Mouse (Mus musculus): ENCODE data around the gene Sipa1l3. TPM values are rescaled to one million over a fixed set of nuclear protein-coding genes. Genes with fewer than 3 reads are reported as not detected.
A peak's percentile ranks its signal among the peaks of the same experiment; 100 is the strongest.

Sipa1l3 gene
- polyA plus RNA-seq, 1 experiment from 2014 or later: 22.0 TPM

DNA sequence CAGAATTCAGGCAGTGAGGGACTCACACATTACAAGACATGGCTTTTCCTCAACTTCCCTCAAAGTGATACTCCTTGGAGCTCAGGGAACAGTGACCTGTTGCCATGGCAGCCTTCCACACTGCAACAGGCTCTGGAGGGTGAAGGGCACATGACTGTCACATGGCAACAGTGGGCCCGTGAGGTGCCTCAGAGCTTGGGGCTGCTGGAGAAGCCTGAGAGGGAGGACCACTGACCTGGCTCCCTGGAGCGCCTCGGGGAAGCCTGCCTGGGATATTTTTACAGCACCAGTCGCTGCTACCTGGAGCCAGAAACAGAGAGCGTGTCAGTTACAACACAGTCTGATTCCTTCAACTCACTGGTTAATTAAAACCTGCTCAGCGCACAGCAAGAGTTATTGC, 14.8 kb downstream of the Sipa1l3 start:
- no peak for TF ChIP-seq CTCF (IDR thresholded peaks at IDR 0.05; ENCODE audit: low read depth)
- H3K4me1 ChIP-seq (replicated peaks; ENCODE audit: control insufficient read depth, insufficient read depth, low read length): peaks cover 3% of the 10 kb centered on the region; the same call in 1 of the 2 replicates
- no peaks in the 10 kb centered on the region for H3K9me3 ChIP-seq (ENCODE audit: control insufficient read depth)
- ATAC-seq: no peak
- H3K9ac ChIP-seq (ENCODE audit: low read depth, low read length): peak overlapping the region; percentile 46; the same call in 1 of the 2 replicates
- 38% methylated on average over 6 of the region's 6 CpGs for WGBS
- H3K27ac ChIP-seq (ENCODE audit: low read depth, low read length): peak overlapping the region; percentile 95; the same call in 1 of the 2 replicates
- 0 out of 2 replicates have a peak, but pooled peaks cover 3% of the 10 kb centered on the region for H3K36me3 ChIP-seq (ENCODE audit: control insufficient read depth, insufficient read depth)
- H3K4me3 ChIP-seq (ENCODE audit: low read depth, low read length): peak overlapping the region; percentile 34
- H3K4me2 ChIP-seq (replicated peaks; ENCODE audit: low read depth): peak overlapping the region; percentile 69
- H3K27me3 ChIP-seq (replicated peaks; ENCODE audit: control insufficient read depth, insufficient read depth, low read length): no peaks in the 10 kb centered on the region

DNA sequence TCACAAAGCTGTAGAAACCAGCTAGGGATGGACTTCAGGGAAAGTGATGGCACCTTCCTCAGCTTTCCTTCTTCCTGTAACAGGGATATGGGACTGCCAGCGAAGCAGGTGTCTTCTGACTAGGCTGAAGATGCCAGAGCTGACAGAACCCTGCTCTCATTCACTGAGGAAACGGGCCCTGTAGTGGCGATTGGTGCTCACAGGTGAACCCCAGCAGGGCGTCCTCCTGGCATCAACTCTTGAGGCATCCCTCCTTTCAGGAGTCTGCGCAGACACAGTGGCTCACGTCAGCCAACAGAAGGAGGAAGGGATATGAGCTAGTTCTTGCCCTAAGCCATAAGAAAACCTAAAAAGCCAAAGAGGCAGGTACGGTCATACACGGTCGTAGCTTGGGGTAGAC, 17.2 kb downstream of the Sipa1l3 start:
- Histone ChIP-seq H3K4me1 (replicated peaks; ENCODE audit: control insufficient read depth, insufficient read depth, low read length) (peaks cover 4% of the 10 kb centered on the region; the same call in 1 of the 2 replicates), H3K9ac (ENCODE audit: low read depth, low read length) (no peak overlapping the region), H3K9me3 (ENCODE audit: control insufficient read depth) (no peaks in the 10 kb centered on the region), H3K27ac (ENCODE audit: low read depth, low read length) (no peak overlapping the region), H3K4me2 (replicated peaks; ENCODE audit: low read depth) (no peak overlapping the region), H3K36me3 (ENCODE audit: control insufficient read depth, insufficient read depth) (0 out of 2 replicates have a peak, but pooled peaks cover 9% of the 10 kb centered on the region), H3K27me3 (replicated peaks; ENCODE audit: control insufficient read depth, insufficient read depth, low read length) (no peaks in the 10 kb centered on the region), H3K4me3 (ENCODE audit: low read depth, low read length) (no peak overlapping the region)
- no peak for TF ChIP-seq CTCF (IDR thresholded peaks at IDR 0.05; ENCODE audit: low read depth)
- WGBS: 87% methylated on average over 9 of the region's 9 CpGs
- no peak for ATAC-seq

DNA sequence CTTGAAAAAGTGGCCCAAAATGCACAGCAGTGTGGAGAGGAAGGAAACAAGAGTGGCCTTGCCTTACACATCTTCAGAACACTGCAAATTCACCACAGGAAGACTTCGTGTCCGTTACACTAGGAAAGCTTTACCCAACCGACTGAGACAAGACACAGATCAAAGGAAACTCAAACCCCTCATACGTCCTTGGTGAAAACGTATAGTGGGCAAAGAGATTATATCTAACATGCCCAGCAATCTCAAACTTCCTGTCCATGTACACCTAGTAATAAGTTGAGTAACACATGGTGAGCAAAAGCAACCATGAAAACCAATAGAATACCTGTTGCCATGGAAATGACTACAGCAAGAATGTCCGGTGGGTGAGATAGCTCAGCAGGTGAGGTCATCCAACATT, 19.4 kb downstream of the Sipa1l3 start:
- WGBS: 76% methylated on average over 6 of the region's 6 CpGs
- 0 out of 2 replicates have a peak, but pooled peaks cover 9% of the 10 kb centered on the region for H3K36me3 ChIP-seq (ENCODE audit: control insufficient read depth, insufficient read depth)
- no peak overlapping the region for H3K27ac ChIP-seq (ENCODE audit: low read depth, low read length)
- H3K4me3 ChIP-seq (ENCODE audit: low read depth, low read length): no peak overlapping the region
- ATAC-seq: no peak
- peaks cover 12% of the 10 kb centered on the region; the same call in 1 of the 2 replicates for H3K4me1 ChIP-seq (replicated peaks; ENCODE audit: control insufficient read depth, insufficient read depth, low read length)
- no peaks in the 10 kb centered on the region for H3K9me3 ChIP-seq (ENCODE audit: control insufficient read depth)
- no peak for TF ChIP-seq CTCF (IDR thresholded peaks at IDR 0.05; ENCODE audit: low read depth)
- no peak overlapping the region for H3K4me2 ChIP-seq (replicated peaks; ENCODE audit: low read depth)
- no peak overlapping the region for H3K9ac ChIP-seq (ENCODE audit: low read depth, low read length)
- H3K27me3 ChIP-seq (replicated peaks; ENCODE audit: control insufficient read depth, insufficient read depth, low read length): no peaks in the 10 kb centered on the region

DNA sequence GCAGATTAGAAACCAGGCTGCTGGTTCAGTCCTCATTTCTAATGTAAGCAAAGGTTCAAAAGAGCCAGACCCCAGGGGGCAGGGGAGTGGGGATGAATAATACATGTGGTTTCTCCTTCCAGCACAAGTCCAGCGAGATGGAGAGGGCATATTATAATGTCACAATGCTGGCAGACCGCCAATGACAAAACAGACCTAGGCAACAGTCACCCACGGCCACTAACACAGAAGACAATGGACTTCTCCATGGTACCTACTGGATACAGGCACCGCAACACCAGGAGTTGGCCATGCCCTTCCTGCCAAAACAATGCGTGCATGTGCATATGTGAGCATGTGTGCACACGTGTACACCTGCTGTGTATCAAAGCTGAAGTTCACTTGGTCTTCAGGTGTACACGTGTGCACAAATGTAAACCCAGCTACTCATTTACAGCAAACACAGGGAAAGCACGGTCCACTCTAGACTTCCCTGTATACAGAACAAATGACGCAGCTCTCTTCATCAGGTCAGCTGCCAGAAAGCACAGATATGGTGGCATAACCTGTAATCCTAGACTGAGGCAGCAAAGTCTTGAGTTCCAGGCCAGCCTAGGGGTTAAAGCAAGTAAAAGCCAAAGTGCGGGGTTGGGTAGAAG, 21.4 kb downstream of the Sipa1l3 start:
- peak overlapping the region; percentile 76 for H3K27ac ChIP-seq (ENCODE audit: low read depth, low read length)
- H3K4me2 ChIP-seq (replicated peaks; ENCODE audit: low read depth): peak overlapping the region; percentile 7; the same call in 1 of the 2 replicates
- TF ChIP-seq CTCF (IDR thresholded peaks at IDR 0.05; ENCODE audit: low read depth): no peak
- H3K9ac ChIP-seq (ENCODE audit: low read depth, low read length): no peak overlapping the region
- peak; percentile 48 for ATAC-seq
- WGBS: 57% methylated on average over 10 of the region's 10 CpGs
- H3K4me3 ChIP-seq (ENCODE audit: low read depth, low read length): no peak overlapping the region
- H3K27me3 ChIP-seq (replicated peaks; ENCODE audit: control insufficient read depth, insufficient read depth, low read length): no peaks in the 10 kb centered on the region
- 0 out of 2 replicates have a peak, but pooled peaks cover 9% of the 10 kb centered on the region for H3K36me3 ChIP-seq (ENCODE audit: control insufficient read depth, insufficient read depth)
- peaks cover 16% of the 10 kb centered on the region for H3K4me1 ChIP-seq (replicated peaks; ENCODE audit: control insufficient read depth, insufficient read depth, low read length)
- no peaks in the 10 kb centered on the region for H3K9me3 ChIP-seq (ENCODE audit: control insufficient read depth)

DNA sequence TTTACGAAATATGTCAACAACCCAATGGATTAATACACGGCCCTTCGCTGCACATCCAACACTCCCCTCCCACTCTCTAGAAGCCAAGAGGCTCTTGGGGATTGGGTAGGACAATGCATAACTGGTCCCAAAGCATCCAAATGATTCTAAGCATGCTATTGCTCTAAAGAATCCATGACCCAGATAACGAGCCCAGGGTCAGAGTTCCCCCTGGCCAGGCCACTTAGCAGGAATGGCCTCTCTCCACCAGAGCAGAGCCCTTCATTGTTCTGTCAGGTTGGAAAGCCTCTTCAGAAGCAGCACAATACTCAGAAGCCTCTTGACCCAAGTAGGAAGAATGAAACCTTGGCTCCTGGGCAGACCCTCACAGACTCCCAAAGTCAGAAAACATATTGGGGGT, 22.1 kb downstream of the Sipa1l3 start:
- no peak overlapping the region for H3K9ac ChIP-seq (ENCODE audit: low read depth, low read length)
- H3K4me2 ChIP-seq (replicated peaks; ENCODE audit: low read depth): no peak overlapping the region
- no peaks in the 10 kb centered on the region for H3K9me3 ChIP-seq (ENCODE audit: control insufficient read depth)
- H3K4me1 ChIP-seq (replicated peaks; ENCODE audit: control insufficient read depth, insufficient read depth, low read length): peaks cover 16% of the 10 kb centered on the region
- no peak for ATAC-seq
- 0 out of 2 replicates have a peak, but pooled peaks cover 9% of the 10 kb centered on the region for H3K36me3 ChIP-seq (ENCODE audit: control insufficient read depth, insufficient read depth)
- no peak overlapping the region for H3K4me3 ChIP-seq (ENCODE audit: low read depth, low read length)
- H3K27ac ChIP-seq (ENCODE audit: low read depth, low read length): peak overlapping the region; percentile 76
- no peak for TF ChIP-seq CTCF (IDR thresholded peaks at IDR 0.05; ENCODE audit: low read depth)
- 39% methylated on average over 4 of the region's 4 CpGs for WGBS
- H3K27me3 ChIP-seq (replicated peaks; ENCODE audit: control insufficient read depth, insufficient read depth, low read length): no peaks in the 10 kb centered on the region

DNA sequence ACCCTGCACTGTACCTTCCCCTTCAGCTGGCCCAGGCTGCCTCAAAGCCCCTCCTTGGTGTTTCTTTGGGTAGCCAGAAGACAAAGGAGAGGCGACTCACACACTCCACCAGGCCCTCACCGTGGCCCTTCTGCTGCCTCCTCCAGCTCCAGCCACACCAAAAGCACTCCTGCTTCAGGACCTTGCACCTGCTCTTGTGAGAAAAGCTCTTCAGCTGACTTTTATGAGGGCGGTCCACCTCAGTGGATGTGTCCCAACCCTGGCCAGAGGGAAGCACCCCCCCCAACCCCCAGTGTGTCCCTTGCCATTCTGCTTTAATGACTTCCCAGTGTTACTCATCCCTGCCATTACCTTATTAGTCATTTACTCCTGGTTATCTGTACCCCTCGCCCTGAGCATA, 22.6 kb downstream of the Sipa1l3 start:
- 36% methylated on average over 4 of the region's 4 CpGs for WGBS
- Histone ChIP-seq H3K36me3 (ENCODE audit: control insufficient read depth, insufficient read depth) (0 out of 2 replicates have a peak, but pooled peaks cover 9% of the 10 kb centered on the region), H3K27ac (ENCODE audit: low read depth, low read length) (peak overlapping the region; percentile 76), H3K9ac (ENCODE audit: low read depth, low read length) (no peak overlapping the region), H3K4me1 (replicated peaks; ENCODE audit: control insufficient read depth, insufficient read depth, low read length) (peaks cover 16% of the 10 kb centered on the region), H3K4me2 (replicated peaks; ENCODE audit: low read depth) (peak overlapping the region; percentile 37; the same call in 1 of the 2 replicates), H3K9me3 (ENCODE audit: control insufficient read depth) (no peaks in the 10 kb centered on the region), H3K27me3 (replicated peaks; ENCODE audit: control insufficient read depth, insufficient read depth, low read length) (no peaks in the 10 kb centered on the region), H3K4me3 (ENCODE audit: low read depth, low read length) (no peak overlapping the region)
- ATAC-seq: peak; percentile 23
- no peak for TF ChIP-seq CTCF (IDR thresholded peaks at IDR 0.05; ENCODE audit: low read depth)

All from intestine, postnatal 0 days (tissue).